Mouse (Mus musculus): ENCODE results near the gene Fgfr2. TPM values are rescaled to one million over a fixed set of nuclear protein-coding genes. Genes with fewer than 3 reads are reported as not detected.
A peak's percentile ranks its signal among the peaks of the same experiment; 100 is the strongest.

The Fgfr2 gene
- total RNA-seq, 2 experiments from 2014 or later: 0.26 to 0.51 TPM

DNA sequence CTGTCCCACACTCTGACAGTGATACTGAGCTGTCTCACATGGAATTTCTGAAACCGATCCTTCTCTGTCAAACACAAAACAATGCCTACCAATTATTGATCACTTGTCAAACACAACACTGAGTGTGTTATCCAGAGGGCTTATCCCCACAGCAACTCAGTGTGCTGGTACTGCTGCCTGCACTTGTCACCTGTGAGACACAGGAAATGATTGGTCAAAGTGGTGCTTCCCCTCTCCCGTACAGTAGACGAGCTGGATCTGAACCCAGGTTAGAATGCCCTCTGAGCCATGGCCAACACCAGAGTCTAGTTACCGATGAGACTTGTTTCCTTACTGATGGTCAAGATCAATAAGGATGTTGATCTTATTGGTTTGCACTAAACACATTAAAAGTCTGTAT, 2321.3 kb downstream of the Fgfr2 start:
- ATAC-seq (ENCODE audit: poor library complexity, severe bottlenecking): no peak

DNA sequence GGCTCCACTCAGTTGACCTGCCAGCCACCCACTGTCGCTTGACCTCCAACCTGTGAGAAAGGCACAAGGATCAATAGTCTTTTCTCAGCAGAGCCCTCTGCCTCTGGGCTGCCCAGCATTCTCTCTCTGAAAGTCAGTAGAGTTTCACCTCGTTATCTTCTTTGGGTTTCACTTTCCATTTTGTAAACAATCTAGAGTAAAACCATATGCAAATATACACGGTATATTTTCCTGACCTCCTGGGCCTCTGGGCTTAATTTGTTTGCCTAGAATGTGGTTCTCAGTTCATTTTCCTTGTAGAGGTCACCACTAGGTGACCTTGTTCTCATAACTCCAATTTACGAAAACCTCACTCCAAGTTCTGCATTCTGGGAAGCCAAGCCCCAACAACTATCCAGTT, 2322.5 kb downstream of the Fgfr2 start:
- 0 out of 2 replicates have a peak, but pooled peaks have one; percentile 11 for ATAC-seq (ENCODE audit: poor library complexity, severe bottlenecking)

DNA sequence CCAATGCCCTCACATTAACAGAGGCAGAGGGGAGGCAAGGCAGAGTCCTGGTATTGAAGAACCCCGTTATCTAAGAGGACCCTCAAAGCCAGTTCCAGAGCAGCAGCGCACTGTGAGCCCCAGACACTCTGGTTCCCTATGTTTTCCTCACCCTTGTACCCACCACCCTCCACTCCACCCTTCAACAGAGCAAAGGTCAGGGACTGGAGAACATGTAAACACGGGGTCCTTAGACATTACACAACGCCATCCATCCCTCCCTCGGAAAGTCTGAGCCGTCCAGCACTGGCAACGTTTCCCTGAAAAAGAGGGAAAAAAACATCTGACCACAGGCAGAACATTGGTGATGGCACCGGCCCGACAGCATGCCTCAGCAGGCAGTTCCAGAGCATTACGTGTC, 2323.7 kb downstream of the Fgfr2 start:
- no peak for ATAC-seq (ENCODE audit: poor library complexity, severe bottlenecking)

DNA sequence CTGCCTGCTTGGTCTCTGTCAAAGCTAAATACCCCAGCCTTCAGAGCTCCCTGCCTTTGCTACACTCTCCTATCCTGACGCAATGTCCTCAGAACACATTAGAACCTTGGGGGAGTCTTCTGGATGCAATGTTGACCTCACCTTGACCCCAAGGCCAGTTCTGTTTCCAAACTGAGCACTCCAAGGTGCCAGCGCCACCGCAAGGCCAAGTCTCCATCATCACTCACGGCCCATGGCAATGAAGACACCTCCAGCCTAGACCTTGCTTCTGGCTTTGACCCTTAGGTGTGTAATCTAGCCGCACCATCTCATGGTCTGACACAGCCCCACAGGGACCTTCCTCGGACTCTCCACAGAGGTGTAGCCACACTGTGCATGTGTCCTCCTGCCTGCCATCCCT, 2325.6 kb downstream of the Fgfr2 start:
- ATAC-seq (ENCODE audit: poor library complexity, severe bottlenecking): no peak

DNA sequence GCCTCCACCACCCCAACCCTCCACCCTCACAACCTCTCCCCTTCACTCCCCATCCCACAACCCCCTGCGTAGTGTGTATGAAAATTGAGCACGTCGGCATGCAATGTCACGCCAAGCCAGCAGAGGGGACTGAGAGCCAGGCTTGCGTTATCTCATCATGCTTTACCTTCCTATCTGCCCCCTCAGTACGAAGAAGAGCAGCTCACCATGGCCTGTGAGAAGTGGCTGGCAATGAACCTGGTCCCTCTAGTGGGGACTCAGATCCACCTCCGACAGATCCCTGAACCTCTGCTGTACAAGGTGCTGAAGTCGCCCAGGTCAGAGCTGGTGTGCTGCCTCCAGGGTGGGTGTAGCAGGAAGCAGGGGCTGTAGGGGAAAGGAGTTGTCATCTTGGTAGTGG, 2326.4 kb downstream of the Fgfr2 start:
- ATAC-seq (ENCODE audit: poor library complexity, severe bottlenecking): peak; percentile 53

DNA sequence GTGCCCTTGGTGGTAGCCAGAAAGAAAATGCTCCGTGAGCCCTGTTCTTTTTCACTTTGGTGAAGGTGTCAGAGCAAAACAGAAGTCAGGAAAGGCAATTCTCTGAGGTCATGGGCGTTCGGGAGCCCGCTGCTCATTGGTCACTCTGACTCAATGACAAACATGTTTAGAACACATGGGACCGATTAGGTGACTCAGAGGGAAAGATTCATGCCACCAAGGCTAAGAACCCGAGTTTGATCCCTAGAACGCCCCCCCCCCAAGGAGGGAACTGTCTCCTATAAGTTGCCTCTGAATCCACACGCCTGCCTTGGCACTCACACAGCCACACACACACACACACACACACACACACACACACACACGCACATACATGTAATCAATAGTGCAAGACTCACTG, 2329.5 kb downstream of the Fgfr2 start:
- no peak for ATAC-seq (ENCODE audit: poor library complexity, severe bottlenecking)

DNA sequence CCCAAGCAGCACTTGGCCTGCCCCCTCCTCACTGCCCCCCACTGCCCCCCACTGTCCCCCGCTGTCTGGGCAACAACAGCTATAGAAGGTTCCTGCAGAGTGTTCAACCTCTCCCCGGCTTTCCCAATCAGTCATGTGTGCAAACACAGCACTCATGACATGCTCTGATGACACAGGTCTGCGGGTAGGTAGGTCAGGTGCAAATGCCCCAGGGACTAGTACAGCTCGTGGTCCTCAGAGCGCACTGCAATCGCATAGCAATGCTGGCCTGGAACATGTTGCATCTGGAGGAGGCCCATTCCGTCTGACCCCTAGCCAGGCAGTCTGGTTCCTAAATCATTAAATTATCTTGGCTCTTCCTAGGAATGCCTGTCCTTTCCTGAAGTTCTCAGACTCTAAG, 2333.7 kb downstream of the Fgfr2 start:
- ATAC-seq (ENCODE audit: poor library complexity, severe bottlenecking): no peak

DNA sequence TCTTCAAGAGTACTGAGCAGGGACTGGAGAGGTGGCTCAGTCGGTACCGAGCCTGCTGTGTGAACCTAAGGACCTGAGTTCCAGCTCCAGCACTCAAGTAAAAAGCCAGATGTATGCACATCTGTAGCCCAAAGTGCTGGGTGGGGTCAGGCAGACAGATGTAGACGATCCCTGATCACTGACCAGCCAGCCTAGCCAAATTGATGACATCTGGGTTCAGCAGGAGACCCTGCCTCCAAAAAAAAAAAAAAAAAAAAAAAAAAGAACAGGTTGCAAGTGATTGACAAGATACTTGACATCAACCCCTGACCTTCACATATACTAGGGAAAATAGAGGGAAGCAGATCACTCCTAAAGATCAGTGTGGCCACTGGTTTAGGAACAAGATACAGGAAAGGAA, 2334.2 kb downstream of the Fgfr2 start:
- ATAC-seq (ENCODE audit: poor library complexity, severe bottlenecking): no peak

DNA sequence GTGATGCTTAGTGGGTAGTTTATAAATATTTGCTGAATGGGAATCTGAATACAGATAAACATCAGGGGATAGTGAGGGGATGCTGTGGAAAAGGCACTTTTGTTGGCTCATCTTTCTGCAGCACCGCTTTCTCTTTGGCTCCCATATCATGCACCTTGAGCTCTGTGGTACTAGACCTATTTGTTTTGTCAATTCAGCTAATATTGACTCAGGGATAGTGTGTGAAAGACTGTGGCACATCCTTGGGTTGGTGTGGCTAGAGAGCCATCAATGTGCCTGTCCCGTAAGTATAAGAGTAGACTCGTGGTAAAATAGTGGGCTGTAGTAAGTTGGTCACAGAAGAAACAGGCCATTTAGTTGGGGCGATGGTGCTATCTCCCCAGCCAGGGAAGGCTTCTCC, 2335.6 kb downstream of the Fgfr2 start:
- no peak for ATAC-seq (ENCODE audit: poor library complexity, severe bottlenecking)

DNA sequence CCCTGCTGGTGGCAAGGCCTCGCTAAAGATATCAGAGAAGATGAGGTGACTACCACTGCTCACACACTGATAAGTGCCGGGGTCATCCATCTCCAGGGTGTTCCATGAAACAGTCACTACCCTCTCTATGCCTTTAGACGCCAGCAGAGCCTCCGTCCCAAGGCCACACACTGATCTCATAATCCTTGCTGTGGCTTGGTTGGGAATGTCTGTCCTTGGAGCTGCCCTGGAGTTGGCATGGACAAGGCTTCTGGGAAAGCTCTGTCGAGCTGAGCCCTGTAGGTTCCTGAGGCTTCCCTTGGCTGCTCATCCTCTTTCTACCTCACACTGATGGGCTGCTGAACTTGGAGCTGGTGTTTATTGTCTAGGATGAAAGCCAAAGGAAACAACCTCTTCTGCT, 2336.4 kb downstream of the Fgfr2 start:
- no peak for ATAC-seq (ENCODE audit: poor library complexity, severe bottlenecking)

DNA sequence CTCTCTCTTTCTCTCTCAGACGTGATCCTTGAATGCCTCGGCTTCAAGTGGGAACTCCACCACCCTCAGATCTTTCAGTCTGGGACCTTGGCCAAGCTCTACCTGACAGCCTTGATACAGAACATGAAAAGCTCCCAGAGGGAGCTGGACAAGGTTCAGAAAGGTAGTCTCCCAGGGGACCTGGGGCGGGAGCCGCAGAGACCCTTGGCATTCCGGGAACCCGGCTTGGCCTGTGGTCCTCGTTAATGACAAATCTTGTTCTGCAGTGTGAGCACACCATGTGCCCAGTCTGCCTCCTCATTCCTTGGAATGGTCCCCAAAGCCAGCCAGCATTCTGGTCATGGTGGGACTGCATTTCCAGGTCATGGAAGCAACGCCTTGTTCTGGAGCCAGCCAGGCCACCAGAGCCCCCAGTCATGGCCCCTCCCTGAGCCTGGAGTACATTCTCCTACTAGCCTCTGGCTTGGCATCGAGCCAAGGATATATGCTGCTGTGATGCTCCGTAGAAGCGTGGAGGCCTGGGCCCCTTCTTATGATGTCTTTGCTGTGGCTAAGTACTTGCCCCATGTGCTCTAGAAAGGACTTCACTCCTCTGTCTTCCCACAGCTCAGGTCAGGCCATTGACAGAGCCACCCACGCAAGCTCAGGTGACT, 2337.1 kb downstream of the Fgfr2 start:
- no peak for ATAC-seq (ENCODE audit: poor library complexity, severe bottlenecking)

DNA sequence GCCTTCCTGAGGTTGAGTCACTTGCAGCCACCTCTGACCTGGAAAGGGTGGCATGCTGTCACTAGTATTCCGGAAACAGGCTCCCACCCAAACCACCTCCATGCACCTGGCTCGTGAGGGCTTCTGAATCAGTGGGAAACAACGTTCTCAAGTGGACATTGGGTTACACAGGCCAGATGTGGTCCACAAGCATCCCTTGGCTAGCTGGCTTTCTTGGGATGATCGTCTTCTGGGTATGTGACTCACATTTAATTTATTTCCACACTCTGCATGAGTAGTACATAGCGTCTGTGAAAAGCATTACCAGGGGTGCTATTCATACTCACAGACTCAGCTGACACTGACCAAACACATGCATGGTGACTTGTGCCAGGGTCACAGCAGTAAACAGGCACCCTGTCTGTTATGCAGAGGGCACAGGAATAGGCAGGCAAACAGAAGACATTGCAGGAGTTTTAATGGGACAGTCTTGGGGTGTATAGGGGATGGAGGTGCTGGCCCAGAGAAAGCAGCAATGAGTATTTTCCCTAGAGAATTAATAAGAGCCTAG, 2340.6 kb downstream of the Fgfr2 start:
- no peak for ATAC-seq (ENCODE audit: poor library complexity, severe bottlenecking)

DNA sequence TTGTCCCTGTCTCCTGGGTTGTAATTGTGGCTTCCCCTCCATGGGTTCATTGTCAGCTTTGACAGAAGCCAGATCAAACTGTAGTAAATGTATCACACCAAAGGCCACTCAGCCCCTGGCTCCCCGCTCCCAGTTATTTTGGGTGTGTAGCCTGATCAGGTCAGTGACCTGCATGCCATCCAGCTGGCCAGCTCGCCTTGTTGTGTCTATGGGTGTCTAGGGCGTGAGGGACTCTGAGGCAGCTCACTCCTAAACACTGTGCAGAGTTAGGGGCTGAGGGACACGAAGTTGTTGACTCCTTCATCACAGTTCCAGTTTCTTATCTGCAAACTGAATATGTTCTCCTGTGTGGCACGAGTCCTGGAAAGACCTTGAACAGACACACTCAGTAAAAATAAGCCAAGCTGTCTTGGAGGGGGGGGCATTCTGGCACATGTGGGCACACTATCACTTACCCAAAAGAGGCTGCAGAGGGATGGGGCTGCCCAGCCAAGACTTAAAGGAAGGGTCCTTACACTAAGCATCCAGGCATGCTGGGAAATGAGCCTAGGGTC, 2342.2 kb downstream of the Fgfr2 start:
- no peak for ATAC-seq (ENCODE audit: poor library complexity, severe bottlenecking)

DNA sequence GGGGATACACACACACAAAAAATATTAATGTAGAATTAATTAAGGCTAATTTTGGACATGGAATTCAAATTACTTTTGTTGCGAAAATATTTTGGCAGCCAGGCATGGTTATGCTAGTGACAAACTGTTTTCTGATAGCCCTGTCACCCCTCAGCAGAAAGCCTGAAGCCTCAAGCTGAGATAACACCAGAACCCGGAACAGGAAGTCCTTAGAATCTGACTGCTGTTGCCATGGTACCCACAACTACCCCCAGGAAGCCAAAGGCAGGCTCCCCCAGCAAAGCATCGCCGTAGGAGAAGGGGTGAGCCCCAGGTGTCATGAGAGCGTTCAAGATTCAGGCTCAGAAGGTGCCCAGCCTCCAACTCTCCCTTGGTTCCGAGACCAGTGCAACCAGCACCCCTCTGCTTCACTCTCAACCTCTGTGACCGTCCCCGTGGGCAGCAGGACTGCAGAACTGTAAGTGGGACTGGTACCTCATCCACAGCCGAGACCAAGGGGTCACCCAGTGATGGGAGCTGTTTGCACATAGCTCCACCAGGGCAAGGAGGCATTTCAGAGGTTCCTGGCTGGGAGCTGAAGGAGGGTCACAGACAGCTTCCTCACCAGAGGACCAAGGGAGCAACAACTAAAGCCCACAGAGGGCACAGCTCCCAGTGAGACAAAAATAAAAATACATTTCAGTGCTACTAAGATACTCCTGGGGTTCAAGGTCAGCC, 2349.1 kb downstream of the Fgfr2 start, which contains the start of gene Btbd16:
Gene Btbd16 (plus strand): TSS at position 156 of the 717 bp plus-strand sequence.
- ATAC-seq (ENCODE audit: poor library complexity, severe bottlenecking): peak; percentile 49

DNA sequence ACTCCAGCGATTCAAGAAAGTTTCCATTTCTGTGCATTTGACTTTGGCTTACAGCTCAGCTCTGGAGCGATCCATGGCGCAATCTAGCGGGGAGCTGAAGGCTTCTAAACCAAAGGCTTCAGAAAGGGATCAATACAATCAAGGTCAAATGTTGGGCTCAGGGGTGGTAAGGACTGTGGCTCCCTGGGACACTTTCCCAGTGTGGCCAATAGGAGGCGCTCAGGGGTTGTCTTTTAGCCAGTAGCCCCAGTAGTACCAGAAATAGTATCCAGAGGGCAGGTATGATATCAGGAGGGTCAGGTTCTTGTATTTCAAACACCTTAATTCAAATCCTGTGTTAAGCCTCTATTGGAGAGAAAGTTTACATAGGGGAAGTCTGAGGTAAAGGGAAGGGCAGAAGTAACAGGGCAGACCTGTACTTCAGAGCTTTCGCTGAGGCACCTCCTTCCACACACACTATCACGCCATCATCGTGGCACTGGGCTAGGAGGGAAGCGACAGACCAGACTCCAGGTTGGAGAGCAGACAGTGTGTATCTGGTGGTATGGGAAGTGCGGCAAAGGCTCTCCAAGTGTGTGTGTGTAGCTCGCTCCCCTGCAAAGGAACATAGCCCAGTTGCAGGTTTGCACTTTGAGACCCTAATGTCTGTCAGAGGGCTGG, 2349.8 kb downstream of the Fgfr2 start:
- peak; percentile 78 for ATAC-seq (ENCODE audit: poor library complexity, severe bottlenecking)

DNA sequence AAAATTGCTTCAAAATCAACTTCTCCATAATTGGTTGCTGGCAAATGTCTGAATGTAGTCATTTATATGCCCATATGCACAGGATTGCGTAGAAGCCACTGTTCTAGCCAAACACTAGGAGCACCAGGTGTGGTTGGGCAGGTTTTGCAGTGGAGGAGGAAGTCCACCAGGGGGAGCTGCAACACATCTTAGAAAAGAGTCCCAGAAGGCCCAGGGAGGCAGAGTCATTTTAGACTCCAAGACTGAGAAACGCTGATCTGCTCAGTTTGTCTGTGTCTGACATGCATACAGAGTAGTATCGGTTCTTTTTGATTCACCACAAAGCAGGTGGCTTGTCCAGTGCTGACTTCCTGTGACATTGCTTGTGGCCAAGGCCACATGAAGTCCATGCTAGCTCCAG, 2352.4 kb downstream of the Fgfr2 start:
- ATAC-seq (ENCODE audit: poor library complexity, severe bottlenecking): peak; percentile 78

DNA sequence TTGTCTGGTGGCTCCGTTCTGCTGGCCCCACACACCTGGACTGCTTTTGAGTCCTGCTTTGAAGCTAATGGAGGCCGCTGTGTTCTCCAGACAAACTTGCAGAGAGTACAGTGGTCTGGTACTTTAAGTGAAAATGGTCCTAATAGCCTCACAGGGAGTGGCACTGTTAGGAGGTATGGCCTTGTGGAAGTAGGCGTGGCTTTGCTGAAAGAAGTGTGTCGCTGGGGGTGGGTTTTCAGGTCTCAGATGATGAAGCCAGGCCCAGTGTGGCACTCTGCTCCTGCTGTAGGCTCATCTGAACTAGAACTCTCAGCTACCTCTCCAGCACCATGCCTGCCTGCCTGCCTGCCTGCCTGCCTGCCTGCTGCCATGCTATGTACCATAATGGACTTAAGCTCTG, 2355.0 kb downstream of the Fgfr2 start:
- no peak for ATAC-seq (ENCODE audit: poor library complexity, severe bottlenecking)

DNA sequence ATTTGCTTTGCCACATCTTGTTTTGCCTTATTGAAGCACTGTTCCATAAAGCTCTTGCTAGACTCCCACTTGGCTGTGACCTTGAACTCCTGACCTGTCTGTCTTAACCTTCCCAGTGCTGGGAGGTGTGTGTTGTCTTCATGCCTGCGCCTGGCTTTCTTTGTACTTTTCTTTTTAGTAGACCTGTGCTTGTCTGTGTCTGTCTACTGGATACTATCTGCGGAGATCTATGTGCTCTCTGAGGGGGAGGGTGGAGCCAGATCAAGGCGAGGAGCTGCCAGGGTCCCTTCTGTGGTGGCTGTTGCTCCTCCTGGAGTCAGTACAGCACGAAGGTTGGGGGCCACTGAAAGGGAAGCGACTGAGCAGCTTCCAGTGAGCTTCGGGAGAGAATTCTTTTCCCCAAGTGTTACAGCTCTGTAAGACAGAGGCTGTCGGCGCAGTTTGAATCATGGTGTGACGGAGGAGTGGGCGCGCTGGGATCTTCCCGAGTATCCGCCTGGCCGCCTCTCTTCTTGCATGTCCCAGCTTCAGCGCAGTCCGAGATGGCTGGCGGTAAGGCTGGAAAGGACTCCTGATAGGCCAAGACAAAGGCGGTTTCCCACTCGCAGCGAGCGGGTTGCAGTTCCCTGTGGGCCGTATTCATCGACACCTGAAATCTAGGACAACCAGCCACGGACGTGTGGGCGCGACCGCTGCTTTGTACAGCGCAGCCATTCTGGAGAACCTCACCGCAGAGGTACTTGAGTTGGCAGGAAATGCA, 2356.6 kb downstream of the Fgfr2 start:
- ATAC-seq (ENCODE audit: poor library complexity, severe bottlenecking): no peak

DNA sequence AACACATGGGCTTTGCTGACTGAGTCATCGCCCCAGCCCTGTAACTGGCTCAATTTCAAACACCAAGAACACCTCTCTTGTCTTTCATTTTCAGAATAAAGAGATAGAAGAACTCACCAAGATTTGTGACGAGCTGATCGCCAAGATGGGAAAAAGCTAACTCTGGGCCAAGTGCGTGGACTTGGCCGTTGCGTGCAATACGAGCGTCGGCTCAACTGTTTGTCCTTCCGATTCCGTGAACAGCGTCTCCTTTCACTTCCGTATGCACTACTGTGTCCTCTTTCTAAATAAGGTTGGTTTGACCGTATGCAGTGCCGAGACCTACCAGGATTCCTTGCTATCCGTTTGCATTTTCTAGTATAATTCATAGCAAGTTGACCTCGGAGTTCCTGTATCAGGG, 2359.0 kb downstream of the Fgfr2 start:
- no peak for ATAC-seq (ENCODE audit: poor library complexity, severe bottlenecking)

DNA sequence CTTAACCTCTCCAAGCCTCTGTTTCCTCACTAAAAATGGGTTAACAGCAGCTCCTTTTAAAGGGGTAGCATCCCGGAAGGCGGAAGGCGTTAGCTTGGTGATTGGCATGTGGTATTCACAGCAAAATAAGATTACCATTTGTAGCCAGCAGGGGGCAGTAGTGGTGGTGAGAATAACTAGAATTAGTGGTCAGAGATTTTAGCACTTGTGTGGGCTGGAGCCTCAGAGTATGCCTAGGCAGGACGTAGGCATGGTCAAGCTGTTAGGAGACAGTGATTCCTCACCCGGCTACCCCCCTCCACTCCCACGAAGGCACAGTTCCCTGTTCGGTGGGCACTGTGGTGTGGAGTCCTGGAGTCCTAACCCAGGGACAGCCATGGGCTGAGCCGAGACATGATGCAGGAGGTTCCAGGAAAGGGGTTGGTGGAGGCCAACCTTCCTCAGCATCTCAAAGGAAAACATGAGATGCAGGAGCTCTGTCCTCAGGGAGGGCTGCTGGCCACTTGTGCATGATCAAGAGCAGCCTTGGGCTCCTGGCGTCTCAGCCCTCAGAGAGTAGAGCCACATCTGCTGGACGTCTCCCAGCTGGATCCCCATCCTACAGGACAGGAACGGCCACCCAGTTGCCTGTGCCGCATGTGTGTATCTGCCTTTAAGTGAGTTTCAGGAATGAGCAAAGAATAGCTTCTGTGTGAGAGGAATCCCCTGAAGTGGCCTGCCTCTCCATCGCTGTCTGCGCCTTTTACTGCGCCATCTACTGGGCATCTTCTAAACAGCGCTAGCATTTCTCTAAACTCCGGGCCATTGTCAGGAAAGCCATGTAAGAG, 2360.9 kb downstream of the Fgfr2 start:
- ATAC-seq (ENCODE audit: poor library complexity, severe bottlenecking): peak; percentile 87
